Mouse (Mus musculus) myocyte (in vitro differentiated cells): ENCODE measurements around the gene Inf2.

ENCODE experiments used
- CEBPB ChIP-seq: IDR thresholded peaks from 2 replicates; pipeline ENCODE4 v1.6.1; 2011; ENCODE audit warnings: mild to moderate bottlenecking, moderate library complexity; ENCODE audit not compliant: poor library complexity, insufficient read depth, severe bottlenecking
- E2F4 ChIP-seq: IDR thresholded peaks from one replicate; pipeline ENCODE4 v1.6.1; 2011; ENCODE audit warnings: mild to moderate bottlenecking, control low read depth, moderate library complexity; ENCODE audit not compliant: insufficient read depth
- MAX ChIP-seq: IDR thresholded peaks from one replicate; pipeline ENCODE4 v1.6.1; 2011; ENCODE audit warnings: low read depth, mild to moderate bottlenecking, control low read depth
- MYOD1 ChIP-seq, 3 experiments: IDR thresholded peaks; one replicate each; pipeline ENCODE4 v1.6.1; 2011; ENCODE audit warnings: control low read depth in 2 of 3, low read depth in 2 of 3, mild to moderate bottlenecking in 2 of 3, moderate library complexity in 1 of 3; ENCODE audit not compliant: insufficient read length in 2 of 3, control insufficient read depth in 1 of 3
- MYOG ChIP-seq, 3 experiments: IDR thresholded peaks; one replicate each; pipeline ENCODE4 v1.6.1; 2011; ENCODE audit warnings: control low read depth in 2 of 3, low read depth in 2 of 3, mild to moderate bottlenecking in 2 of 3; ENCODE audit not compliant: insufficient read length in 2 of 3, control insufficient read depth in 1 of 3, insufficient read depth in 1 of 3
- POLR2A ChIP-seq: IDR thresholded peaks from one replicate; pipeline ENCODE4 v1.6.1; 2011; ENCODE audit warnings: low read depth, mild to moderate bottlenecking, control low read depth, moderate library complexity; ENCODE audit not compliant: insufficient read length
- POLR2AphosphoS2 ChIP-seq: IDR thresholded peaks from one replicate; pipeline ENCODE4 v1.6.1; 2011; ENCODE audit warnings: low read depth, control low read depth; ENCODE audit not compliant: insufficient read length
- REST ChIP-seq: IDR thresholded peaks from one replicate; pipeline ENCODE4 v1.6.1; 2011; ENCODE audit warnings: mild to moderate bottlenecking, control low read depth, moderate library complexity; ENCODE audit not compliant: insufficient read depth, insufficient read length
- SRF ChIP-seq: IDR thresholded peaks from one replicate; pipeline ENCODE4 v1.6.1; 2011; ENCODE audit warnings: low read depth; ENCODE audit not compliant: control insufficient read depth, insufficient read length
- TCF12 ChIP-seq: IDR thresholded peaks from one replicate; pipeline ENCODE4 v1.6.1; 2011; ENCODE audit warnings: mild to moderate bottlenecking, control low read depth; ENCODE audit not compliant: poor library complexity, insufficient read depth, severe bottlenecking
- TCF3 ChIP-seq: IDR thresholded peaks from one replicate; pipeline ENCODE4 v1.6.1; 2011; ENCODE audit warnings: low read depth, control low read depth; ENCODE audit not compliant: insufficient read length
- USF1 ChIP-seq: IDR thresholded peaks from one replicate; pipeline ENCODE4 v1.6.1; 2011; ENCODE audit warnings: low read depth, mild to moderate bottlenecking, control low read depth, moderate library complexity

- no peak for TF ChIP-seq E2F4
- no peak for TF ChIP-seq MYOG (IDR thresholded peaks at IDR 0.05; ENCODE audit: control insufficient read depth in 1 of 3, insufficient read depth in 1 of 3, insufficient read length in 2 of 3, low read depth in 2 of 3)
- TF ChIP-seq POLR2A, result no peak
- TF ChIP-seq POLR2AphosphoS2, result no peak
- TF ChIP-seq USF1, result no peak
- no peak for TF ChIP-seq CEBPB
- no peak for TF ChIP-seq MYOD1 (IDR thresholded peaks at IDR 0.05; ENCODE audit: control insufficient read depth in 1 of 3, insufficient read length in 2 of 3, low read depth in 2 of 3)
- TF ChIP-seq MAX, result no peak
- TF ChIP-seq TCF3, result no peak
- TF ChIP-seq SRF, result no peak
- no peak for TF ChIP-seq TCF12
- TF ChIP-seq REST, result no peak
Measured at GRCm38 (mm10) chr12:112660576-112661326, 72.2 kb downstream of the Inf2 start.
